Mouse (Mus musculus) thymus, postnatal 36 days (tissue): ENCODE measurements at regions not wholly inside any gene's neighbourhood (a gene's known extent, or its start where the extent isn't known, plus 50 kb on each side); places are given as distances from the start of the nearest gene placed in this dataset.

Experiments
- DNase-seq, 2 experiments: peaks; one replicate each; pipeline ENCODE4 v3.0.0; 2022; ENCODE audit warnings: mixed read lengths in 2 of 2

DNA sequence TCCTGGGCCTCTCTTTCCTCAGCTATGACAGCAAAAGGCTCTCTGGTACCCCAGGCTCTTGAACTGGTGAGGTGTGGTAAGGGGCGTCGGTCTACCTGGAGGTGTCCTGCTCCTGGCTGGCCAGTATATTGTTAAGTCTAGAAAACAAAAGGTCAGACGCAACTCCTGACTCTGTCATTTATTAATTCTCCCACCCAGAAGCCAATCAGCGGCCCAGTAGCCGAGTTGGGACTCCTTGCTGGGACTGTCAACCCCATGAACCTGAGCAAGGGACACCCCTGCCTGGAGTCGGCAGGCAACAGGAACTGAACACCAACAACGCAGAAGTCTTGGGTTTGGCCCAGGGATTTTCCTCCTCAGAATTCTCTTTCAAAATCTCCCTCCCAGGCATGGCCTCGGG lies 71.1 kb upstream of the Tle3 start:
- no peak for DNase-seq

- no peak for DNase-seq
These were observed 69.4 kb upstream of the Tle3 start for GRCm38 (mm10) chr9:61302724-61303123.

- DNase-seq: no peak
These were observed 65.9 kb upstream of the Tle3 start for GRCm38 (mm10) chr9:61306306-61306705.

- DNase-seq: no peak
These were observed 63.1 kb upstream of the Tle3 start for GRCm38 (mm10) chr9:61309096-61309495.

- no peak for DNase-seq
These were observed 62.2 kb upstream of the Tle3 start for GRCm38 (mm10) chr9:61309768-61310493.

DNA sequence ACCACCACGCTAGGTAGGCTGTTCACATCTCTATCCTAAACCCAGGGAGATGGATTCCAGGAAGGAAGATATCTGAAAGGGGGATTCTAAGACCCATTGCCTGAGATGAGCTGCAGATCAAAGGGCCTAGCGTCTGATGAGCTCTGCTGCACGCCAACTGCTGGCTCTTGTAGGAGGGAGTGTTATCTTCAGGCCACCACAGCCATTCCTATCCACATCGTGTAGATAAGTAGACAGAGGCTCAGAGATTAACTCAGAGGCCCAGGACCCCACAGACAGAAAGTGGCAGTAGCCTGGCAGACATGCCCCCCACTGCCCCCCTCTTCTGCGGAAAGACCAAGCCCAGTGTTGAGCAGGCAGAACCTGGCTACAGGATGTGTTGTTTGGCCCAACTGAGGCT lies 61.6 kb upstream of the Tle3 start:
- no peak for DNase-seq

GRCm38 (mm10) chr9:61311604-61312003 lies 60.6 kb upstream of the Tle3 start:
- no peak for DNase-seq

DNA sequence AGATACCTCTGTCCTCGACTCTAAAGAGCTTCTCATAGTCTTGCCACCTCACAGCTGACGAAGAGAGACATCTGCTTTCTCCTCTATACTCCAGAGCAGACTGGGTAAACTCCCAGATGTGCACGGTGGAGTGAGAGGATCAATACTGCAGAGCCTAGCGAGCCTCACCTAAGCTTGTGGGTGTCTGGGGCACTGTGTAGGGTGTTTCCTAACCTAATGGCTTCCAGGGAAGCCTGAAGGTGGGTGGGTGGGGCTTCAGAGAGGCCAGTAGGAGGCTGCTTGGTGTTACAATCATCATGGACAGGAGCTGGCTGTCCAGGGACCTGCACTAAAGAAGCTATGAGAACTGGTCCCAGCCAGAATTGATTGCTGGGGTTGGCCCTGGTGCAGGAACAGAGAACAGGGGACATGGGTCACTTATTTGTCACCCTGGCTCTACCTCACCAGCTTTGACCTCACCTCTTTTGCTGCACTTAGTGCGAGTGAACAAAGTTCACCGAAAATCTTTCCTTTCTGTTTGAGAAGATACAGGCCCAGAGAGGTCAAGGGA lies 57.5 kb upstream of the Tle3 start:
- DNase-seq: no peak

- no peak for DNase-seq
These were observed 56.5 kb upstream of the Tle3 start for GRCm38 (mm10) chr9:61315371-61316298.

DNA sequence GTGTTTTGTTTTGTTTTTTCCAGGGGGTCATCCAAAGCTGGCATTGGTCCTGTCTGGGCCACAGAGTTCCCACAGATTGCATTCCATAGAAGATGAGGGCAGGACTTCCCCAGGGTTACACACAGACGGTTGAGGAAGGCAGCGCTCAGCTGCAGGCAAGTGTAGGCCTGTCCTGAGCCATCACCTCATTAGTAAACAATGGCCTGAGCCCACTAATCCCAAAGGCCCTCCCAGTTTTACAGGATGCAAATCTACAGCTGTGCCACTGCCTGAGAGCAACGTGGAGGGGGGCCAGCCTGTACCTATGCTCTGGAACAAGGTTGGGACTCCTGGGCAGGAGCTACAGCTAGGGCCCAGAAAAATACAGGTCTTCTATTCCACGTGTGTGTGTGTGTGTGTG lies 55.7 kb upstream of the Tle3 start:
- DNase-seq: no peak

- DNase-seq: no peak
These were observed 52.4 kb upstream of the Tle3 start for GRCm38 (mm10) chr9:61319721-61320120.

DNA sequence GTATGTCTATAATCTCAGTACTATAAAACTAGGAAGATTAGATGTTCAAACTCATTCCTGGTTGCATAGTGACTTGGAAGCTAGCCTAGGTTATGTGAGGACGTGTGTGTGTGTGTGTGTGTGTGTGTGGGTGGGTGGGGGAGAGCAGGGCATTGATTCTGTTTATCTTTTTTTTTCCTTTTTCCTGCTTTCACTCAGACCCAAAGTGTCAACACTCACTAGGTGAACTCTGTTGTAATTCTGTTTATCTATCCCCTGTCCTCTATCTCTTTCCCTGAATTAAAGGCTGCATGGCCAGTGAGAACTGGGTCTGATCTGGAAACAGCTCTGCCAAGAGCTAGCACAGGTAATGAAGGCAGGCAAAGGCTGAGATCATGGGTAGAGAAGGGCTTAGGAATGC lies 50.9 kb upstream of the Tle3 start:
- DNase-seq: no peak

- no peak for DNase-seq
These were observed 50.3 kb upstream of the Tle3 start for GRCm38 (mm10) chr9:61321825-61322224.

DNA sequence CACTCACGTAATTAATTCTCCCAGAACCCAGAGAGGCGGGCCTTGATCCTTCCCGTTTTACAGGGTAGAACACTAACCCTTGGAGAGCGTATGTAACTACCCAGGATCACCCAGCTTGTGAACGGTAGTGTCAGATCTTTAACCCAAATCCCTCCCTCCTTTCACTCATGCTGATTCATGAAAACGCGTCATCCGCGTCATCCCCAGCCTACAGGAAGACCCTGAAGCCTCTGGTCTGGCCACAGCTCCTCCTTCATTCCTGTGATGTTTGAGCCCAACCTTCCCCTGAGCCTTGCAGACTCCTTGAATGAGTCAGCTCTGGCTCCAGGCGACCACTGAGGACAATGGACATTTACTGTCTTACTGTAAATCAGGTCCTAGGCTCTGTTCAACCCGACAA lies 49.8 kb upstream of the Tle3 start:
- peak; percentile 14 to 37 for DNase-seq
